Mouse (Mus musculus) natural killer cell, adult 2 months (primary cell): ENCODE results near the gene Polr3g.
"Not testable (repeated sequence)": the region's sequence is repeated elsewhere in the genome, so short reads cannot be mapped to it uniquely, and the experiment has no call there.

Experiments used
- DNase-seq, 2 experiments: peaks; one replicate each; pipeline ENCODE4 v3.0.0; 2022; ENCODE audit warnings: low spot score in 2 of 2

Polr3g gene

GRCm38 (mm10) chr13:81710775-81711545 lies at the start of gene Polr3g, which contains the start of gene Mblac2:
Gene Polr3g (minus strand): TSS chr13:81711013.
Gene Mblac2 (plus strand): TSS chr13:81711341.
- DNase-seq: peak; percentile 94 to 95

GRCm38 (mm10) chr13:81760379-81760778 lies 49.6 kb upstream of the Polr3g start:
- DNase-seq: no peak

DNA sequence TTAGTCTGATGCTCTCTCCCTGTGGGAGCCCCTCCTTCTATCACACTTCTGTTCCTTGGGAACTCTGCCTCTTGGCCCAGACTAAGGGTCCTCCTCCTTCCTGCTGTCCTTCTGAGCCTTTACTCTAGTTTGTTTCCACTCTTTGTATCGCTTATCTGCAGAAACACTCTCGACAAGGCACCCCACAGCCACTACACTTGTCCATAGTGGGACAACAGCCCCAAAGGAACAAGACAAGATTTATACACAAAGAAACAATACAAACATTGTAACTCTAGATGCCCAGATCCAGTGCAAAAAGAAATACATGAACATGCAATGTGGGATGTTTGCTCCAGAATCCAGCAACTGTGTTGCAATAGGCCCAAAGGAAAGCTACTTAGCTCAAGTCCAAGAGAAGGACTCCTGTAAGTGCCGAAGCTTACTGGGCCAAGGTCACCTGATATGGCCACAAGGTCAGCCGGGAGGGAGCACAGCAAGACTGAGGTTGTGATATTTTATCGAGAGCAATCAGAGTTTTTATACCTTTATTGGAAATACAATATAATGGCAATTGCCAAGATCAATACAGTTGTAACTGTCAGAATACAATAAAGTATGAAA lies 46.3 kb upstream of the Polr3g start:
- DNase-seq: no peak

DNA sequence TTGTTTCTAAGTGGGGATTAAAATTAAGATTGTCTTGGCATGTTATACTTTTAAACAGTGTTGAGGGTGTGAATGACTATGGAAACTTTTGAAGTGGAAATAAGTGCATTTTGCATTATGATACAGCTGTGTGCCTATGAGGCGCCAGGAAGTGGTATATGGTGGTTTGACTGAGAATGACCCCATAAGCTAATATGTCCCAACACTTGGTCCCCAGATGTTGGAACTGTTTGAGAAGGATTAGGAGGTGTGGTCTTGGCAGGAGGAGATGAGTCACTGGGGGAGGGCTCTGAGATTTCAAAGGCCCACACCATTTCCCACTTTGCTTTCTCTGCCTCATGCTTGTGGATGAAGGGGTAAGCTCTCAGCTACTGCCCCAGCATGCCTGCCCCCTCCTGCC lies 44.5 kb upstream of the Polr3g start:
- DNase-seq: no peak

DNA sequence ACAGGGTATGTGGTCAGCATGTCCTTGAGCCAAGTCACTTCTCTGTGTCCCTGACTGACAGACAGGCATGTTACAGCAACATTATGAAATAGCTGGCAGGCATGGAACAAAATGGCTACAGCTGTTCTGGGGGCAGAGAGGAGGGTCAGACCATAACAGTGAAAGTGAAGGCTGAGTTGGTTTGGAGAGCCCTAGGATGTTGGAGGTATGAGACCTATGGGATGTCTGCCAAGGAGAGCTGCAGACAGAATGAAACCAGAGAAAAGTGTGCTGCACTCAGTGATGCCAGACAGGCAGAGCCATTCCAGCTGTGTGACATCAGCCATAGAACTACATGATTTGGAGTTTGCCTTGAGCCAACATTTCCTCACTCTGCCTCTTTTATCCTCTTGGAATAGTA lies 44.1 kb upstream of the Polr3g start:
- no peak for DNase-seq

DNA sequence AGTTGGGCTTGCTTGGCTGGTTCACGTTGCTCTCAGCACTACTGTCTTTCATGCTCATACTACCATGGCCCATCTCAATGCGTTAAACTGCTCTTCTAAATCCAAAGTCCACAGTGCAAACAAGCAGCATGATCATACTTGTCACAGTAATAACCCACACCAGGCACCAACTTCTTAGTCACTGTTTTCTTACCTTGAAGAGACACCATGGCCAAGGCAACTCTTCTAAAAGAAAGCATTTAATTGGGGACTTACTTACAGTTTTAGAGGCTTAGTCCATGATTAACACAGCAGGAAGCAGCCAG lies 33.2 kb upstream of the Polr3g start:
- DNase-seq: no peak

DNA sequence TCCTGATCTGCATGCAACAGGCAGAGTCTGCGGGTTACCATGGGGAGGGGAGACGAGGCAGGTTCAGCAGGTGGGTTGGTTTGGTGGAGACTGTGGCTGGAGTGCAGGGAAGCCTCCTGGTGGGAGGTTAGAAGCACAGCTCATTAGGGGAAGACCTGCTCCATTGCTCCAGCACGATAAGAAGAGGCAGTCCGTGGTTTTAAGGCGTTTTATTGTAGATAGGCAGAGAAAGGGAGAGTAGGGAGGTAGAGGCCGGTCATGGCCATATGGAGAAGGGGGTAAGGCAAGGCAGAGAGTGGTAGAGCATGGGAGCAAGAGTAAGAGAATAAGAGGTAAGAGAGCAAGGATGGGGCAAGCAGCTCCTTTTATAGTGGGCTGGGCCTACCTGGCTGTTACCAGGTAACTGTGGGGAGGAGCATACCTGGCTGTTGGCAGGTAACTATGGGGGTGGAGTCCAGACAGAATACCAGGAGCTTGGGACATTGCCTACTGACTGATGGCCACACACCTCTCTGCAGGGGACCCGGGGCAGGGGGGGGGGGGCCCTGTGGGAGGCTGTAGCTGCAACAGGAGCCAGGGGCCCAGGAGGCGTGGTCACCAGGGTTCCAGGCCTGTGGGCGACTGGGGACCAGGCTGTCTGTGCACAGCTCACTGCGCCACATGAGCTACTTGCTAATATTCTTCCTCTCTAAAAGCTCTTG lies 32.7 kb upstream of the Polr3g start:
- DNase-seq: no peak

GRCm38 (mm10) chr13:81740898-81741297 lies 30.1 kb upstream of the Polr3g start:
- no peak for DNase-seq

- DNase-seq: no peak
Measured at GRCm38 (mm10) chr13:81736606-81737005, 25.8 kb upstream of the Polr3g start.

- DNase-seq: no peak
Measured at GRCm38 (mm10) chr13:81730362-81730761, 19.5 kb upstream of the Polr3g start.

GRCm38 (mm10) chr13:81729102-81729501 lies 18.3 kb upstream of the Polr3g start:
- DNase-seq: no peak

DNA sequence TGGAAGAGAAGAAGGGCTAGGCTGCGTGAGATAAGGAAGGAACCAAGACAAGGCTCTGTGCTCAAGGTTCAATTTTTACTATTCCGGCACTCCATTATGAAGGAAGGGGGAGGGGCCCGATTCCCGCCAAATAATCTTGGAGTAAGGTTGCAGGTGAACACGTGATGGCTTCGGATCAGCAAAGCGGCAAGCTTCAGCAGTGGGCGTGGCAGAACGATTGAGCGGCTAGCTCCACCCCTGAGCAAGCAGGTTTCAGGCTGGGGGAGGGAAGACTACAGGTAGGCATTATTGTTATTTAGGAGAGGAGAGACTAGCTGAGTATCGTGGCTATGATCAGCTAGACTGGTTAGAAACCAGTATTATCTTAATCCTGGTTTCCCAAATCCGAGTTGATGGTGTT lies 17.3 kb upstream of the Polr3g start:
- DNase-seq: not testable (repeated sequence)

DNA sequence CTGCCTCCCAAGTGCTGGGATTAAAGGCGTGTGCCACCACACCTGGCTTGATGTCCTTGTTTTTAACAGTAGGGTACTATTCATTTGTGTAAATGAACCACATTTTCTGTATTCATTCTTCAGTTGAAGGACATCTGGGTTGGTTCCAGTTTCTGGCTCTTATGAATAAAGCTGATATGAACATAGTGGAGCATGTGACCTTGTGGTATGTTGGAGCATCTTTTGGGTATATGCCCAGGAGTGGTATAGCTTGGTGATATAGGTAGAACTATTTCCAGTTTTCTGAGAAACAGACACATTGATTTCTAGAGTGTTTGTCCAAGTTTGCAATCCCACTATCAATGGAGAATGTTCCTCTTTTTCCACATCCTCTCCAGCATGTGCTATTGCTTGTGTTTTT lies 3.1 kb upstream of the Polr3g start:
- DNase-seq: no peak

DNA sequence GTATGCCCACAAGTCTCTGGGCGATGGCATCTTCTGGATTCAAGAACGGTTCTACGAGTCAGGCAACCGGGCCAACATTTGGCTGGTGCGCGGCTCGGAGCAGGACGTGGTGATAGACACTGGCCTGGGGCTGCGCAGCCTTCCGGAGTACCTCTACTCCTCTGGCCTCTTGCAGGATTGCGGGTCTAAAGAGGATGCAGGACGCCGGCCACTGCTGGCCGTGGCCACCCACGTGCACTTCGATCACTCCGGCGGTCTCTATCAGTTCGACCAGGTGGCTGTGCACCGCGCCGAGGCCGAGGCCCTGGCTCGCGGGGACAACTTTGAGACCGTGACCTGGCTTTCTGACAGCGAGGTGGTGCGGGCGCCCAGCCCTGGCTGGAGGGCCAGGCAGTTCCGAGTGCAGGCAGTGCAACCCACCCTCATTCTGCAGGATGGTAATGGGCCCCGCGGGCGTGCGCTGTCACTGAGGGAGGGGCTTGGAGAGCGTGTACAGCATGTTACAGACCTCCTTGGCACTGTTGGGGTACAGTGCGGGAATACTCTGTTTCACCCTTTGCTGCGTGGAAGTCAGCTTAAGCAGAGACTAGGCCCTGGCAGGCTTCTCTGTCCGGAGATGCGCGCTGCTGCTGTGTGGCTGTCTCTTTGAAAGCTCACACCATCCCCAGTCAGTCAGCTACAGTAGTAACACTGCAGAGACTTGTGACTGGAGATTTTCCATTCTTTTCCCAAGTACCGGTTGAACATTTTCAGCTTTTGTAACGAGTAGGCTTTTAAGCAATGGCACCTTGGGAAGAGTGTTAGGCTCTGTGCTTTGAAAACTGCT lies 946 bp upstream of the Polr3g start:
- DNase-seq: peak in 1 of 2 experiments; percentile 2

DNA sequence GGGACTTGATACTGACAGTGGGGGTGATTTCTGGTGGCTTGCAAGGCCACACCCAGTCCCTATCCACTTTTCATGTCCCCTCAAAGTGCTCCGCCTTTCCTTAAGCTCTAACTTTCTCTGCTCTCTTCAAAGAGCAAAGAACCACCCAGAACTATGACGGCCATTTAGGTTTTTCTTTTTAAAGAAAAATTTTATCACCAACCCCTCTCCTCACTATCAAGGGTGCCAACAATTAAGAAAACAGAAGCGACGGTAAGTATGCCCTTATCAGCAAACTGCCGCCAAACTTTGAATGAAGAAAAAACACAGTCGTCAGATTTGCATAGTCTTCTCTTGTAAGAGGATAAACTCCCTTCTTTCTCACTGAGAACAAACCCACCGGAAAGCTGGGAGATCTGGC lies 547 bp downstream of the Polr3g start:
- no peak for DNase-seq

GRCm38 (mm10) chr13:81709805-81710204 lies 1.0 kb downstream of the Polr3g start:
- no peak for DNase-seq

- DNase-seq: no peak
Measured at GRCm38 (mm10) chr13:81706311-81706710, 4.5 kb downstream of the Polr3g start.

- no peak for DNase-seq
Measured at GRCm38 (mm10) chr13:81703621-81704020, 7.2 kb downstream of the Polr3g start.

DNA sequence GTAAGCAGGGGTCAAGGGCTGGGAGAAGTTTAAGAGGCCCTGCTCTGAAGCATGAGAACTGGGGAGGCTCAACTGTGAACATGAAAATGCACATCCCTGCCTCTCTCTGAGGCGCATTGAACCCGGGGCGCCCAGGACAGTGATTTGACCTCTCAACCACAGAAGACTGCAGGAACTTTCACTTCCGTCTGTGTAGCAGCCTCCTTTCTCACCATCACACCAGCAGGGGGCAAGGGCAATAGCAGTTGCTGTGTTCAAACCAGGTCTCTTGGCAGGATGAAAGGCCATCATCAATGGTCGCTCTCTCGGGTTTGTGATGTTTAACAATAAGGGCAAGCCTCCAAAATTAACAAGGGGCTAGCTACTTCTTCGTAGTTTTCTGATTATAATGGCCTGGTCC lies 7.7 kb downstream of the Polr3g start:
- no peak for DNase-seq

DNA sequence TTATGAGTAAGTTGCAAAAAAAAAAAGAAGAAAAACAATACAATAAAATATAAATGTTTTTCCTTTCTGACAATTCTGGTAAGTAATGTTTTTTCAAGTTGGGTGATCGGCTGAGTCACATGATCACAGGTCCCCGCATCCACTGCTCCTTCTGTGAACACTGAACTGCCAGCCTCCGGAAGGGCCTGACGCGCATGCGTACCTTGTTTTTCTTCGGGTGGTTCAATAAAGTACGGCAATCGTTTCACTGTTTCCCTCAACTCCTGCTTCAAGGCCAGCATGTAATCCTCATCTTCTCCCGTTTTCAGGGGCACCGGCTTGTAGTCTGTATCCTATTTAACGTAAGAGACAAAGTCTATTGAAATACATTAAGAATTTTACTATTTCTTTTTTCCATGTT lies 16.4 kb downstream of the Polr3g start:
- DNase-seq: no peak

DNA sequence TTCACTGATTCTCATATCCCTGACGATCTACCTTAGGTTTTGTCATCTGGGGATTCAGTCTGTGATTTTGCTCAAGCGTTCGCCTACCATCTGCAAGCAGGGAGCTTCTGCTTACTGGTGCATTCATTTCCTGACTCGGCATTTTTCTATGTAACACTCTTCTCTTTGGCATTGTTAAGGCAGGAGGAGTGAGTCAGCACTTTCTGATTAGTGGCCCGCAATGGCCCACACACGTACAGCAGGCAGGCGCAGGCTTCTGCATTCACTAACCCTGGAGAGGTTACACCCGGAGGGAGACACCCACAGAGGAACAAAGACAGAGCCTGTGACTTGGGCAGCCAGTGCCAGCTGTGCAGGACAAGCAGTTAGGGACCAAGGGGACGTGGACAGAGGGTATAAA lies 19.2 kb downstream of the Polr3g start:
- DNase-seq: no peak

GRCm38 (mm10) chr13:81690477-81690876 lies 20.3 kb downstream of the Polr3g start:
- DNase-seq: no peak
